Mouse (Mus musculus) layer of hippocampus, adult 9-11 months (tissue): ENCODE results near the gene Grap2.
A peak's percentile ranks its signal among the peaks of the same experiment; 100 is the strongest.

ENCODE experiments used
- DNase-seq: peaks from one replicate; pipeline ENCODE4 v3.0.0; 2022

The Grap2 gene

GRCm38 (mm10) chr15:80685603-80685895 is 113.2 kb downstream of the Grap2 start:
- DNase-seq = no peak

- DNase-seq = no peak
These were observed 116.1 kb downstream of the Grap2 start for GRCm38 (mm10) chr15:80688536-80688935.

GRCm38 (mm10) chr15:80693492-80693891 is 121.1 kb downstream of the Grap2 start:
- no peak for DNase-seq

- peak; percentile 55 for DNase-seq
These were observed 121.9 kb downstream of the Grap2 start for GRCm38 (mm10) chr15:80694125-80694910.

GRCm38 (mm10) chr15:80697564-80697963 is 125.2 kb downstream of the Grap2 start:
- no peak for DNase-seq

GRCm38 (mm10) chr15:80701481-80702257 is 129.3 kb downstream of the Grap2 start:
- no peak for DNase-seq
